Mouse (Mus musculus) cerebellum, adult 18-20 months (tissue): ENCODE results near the gene Carf.
A peak's percentile ranks its signal among the peaks of the same experiment; 100 is the strongest.
"Not testable (repeated sequence)": the region's sequence is repeated elsewhere in the genome, so short reads cannot be mapped to it uniquely, and the experiment has no call there.

Source experiments
- DNase-seq, 2 experiments: peaks; one replicate each; pipeline ENCODE4 v3.0.0; 2021

Gene Carf

DNA sequence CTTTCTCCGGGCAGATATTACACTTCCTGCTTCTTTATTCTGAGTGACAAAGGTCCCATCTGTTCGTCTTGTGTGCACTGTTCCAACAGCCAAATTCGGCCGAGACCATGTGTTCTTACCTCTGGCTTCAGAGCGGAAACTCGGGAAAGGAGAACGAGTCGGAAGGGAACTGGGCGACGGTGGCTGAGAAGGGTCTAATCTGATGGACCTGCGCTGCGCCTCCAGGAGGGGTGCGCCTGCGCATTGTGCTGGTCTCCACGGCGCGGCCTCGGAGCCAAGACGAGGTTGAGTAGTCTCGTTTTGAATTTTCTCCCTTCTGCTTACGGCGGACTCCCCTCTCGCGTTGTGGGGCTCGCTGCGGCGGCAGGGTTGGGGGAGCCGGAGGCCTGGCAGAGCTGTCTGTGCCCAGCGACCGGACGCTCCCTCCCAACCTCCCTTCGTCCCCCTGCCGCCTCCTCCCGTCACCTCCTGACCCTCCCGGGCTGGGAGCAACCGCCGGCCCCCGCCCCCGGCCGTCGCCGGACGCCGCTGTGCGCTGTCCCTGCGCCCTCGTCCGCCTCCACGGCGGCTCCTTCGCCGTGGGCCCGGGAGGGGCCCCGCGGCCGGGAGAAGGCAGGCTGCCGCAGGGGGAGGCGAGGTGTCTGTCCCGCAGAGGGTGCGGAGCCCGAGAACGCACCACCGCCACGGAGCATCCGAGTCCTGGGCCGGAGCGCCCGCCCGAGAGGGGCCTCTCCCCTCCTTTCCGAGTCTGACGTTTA lies at the start of gene Carf, which contains the start of gene Wdr12:
Carf (plus strand) TSS at position 224 of the 758 bp plus-strand sequence.
Wdr12 (minus strand) TSS at position 622 of the 758 bp plus-strand sequence.
- peak; percentile 98 to 99 for DNase-seq

DNA sequence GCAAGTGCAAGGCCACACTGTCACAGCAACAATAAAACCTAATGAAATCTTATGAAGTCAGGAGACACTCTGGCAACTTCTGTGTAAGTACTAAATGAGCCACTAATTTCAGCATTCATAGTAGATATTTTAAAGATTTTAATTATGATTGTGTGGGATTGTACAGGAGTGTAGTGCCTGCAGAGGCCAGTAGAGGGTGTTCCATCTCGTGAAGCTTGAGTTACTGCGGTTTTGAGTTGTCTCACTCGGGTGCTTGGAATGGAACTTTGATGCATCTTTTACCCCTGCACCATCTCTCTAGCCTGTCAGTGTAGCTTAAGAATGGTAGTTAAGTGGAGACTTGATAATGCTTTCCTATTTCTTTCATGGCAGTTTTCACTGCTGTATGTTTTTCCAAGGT lies 43.4 kb upstream of the Carf start:
- DNase-seq = no peak

DNA sequence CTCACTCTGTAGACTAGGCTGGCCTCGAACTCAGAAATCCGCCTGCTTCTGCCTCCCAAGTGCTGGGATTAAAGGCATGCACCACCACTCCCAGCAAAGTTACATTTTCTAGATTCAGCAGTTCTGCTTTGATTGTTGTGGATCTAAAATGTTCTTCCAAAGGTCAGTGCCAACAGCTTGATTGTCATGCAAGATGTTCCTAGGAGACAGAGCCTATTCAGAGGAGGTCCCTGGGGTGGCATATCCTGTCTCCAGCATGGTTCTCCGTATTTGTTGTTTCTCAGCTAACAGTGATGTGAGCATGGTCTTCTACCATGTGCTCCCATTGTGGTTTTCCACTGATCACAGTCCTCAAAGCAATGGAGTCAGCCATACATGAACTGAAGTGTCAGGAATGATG lies 41.7 kb upstream of the Carf start:
- no peak for DNase-seq

DNA sequence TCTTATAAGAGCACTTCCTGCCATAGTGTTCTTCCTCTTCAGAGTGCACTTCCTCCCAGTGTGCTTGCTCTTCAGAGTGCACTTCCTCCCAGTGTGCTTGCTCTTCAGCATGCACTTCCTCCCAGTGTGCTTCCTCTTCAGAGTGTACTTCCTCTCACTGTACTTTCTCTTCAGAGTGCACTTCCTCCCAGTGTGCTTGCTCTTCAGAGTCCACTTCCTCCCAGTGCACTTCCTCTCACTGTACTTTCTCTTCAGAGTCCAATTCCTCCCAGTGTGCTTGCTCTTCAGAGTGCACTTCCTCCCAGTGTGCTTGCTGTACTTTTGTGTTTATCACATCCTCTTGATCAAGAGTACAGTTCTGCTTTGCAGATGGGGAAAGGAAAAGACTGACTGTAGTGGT lies 27.3 kb upstream of the Carf start:
- not testable (repeated sequence) for DNase-seq

DNA sequence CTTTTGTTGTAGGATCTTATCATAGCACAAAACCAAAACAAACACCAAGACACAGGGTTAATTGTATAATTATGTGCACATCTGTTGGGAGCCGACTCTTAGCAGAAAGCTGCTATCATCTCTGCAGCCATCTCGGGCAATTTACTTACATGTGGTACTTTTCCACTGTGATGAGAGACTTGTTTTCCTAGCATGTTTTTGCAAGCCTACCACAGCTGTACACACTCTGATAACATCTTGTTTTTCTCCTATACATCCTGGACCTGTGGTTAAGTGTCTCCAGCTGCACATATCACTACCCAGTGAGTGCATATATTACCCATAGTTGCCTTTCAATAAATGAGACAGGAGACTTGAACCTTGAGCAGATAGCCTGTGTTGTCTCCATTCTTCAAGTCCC lies 23.1 kb upstream of the Carf start:
- DNase-seq = no peak

DNA sequence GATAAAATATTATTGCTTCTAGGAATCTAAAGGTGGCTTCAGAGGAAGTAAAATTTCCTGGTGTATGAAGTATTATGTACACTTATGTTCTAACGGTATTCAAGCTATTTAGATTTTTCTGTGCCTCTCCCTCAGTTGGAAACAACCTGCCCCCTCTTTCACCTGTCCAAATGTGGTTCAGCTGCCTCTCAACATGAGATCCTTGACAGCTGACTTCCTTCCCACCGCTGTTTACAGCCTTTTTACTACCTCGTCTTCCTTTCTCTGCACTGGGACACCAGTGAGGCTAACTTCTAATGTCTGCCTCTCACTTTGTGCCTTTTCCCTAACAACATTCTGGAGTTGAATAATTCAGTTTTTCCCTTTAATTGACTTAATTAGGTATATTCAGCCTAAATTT lies 22.5 kb upstream of the Carf start:
- no peak for DNase-seq

DNA sequence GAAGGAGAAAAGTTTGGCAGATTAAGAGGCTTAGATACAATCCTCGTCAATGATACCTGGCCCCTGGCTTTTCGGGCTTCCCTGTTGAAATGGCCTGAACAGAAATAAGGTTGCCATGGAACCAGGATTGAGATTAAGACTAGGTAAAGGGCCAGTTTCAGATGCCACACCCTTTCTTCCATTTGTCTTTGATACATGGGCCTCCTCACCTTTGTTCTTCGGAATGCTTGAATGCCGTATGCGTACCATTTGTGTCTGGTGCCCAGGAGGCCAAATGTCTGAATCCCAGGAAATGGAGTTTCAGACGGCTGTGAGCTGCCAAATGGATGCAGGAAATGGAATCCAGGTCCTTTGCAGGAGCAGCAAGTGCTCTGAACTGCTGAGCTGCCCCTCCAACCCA lies 21.6 kb upstream of the Carf start:
- DNase-seq = no peak

DNA sequence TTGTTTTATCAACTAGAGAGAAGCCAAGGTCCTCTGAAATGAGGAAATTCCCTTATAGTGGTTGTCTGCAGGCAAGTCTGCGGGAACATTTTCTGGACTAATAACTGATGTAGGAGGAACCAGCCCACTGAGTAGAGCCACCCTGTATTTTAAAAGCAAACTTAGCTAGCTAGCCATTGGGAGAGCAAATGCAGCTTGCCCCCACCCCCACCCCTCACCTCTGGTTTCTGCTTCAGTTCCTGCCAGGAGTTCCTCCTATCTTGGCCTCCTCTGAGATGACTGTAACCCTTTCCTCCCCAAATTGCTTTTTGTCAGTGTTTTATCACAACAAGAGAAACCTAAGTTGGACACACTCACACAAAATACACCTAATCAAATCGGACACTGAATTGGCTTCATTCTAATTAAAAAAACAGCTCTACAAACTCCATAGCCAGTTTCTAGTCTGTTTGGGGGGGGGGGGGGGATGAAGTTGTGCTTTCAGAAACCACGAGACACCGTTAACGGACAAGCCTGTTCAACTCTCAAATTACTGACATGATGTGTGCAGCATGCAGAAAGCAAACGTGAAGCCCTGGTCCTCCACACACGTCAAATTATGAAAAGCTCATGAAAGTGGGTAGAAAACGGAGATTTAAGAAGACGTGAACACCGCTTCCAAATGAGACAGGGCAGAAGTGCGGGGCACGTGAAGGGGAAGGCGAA lies 1.3 kb upstream of the Carf start:
- DNase-seq = peak in 1 of 2 experiments; percentile 10

DNA sequence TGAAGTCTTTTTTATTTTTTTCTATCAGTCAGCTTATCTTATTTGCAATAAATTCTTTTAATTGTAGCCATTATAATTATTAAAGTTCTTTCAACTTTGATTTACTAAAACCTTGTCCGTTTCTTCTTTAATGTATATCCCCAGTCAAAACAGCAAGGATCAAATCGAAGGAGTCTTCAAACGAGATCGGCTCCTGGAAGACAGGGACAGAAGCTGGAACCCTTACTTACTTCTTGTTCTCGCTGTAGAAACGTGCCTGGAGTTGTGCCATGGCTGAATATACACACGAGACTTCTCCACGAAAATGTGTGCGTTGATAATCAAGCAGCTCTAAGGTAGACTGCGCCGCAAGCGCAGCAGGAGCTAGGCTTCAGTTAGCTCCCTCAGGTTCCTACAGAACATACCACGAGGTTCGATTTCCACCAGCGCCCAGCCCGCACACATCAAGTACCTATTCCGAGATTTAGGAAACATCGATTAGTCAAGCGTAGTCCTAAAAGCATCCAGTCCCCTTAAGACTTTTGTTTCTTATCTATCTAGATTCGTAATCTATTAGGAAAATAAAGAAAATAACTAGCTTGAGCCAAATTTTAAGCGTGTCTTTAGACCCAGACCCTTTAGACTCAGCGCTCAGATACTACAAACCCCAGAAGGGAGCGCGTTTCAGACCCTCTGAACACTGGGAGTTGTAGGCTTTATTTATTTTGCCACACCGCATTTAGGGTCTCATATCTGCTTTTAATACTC lies 597 bp upstream of the Carf start:
- peak; percentile 68 to 71 for DNase-seq

DNA sequence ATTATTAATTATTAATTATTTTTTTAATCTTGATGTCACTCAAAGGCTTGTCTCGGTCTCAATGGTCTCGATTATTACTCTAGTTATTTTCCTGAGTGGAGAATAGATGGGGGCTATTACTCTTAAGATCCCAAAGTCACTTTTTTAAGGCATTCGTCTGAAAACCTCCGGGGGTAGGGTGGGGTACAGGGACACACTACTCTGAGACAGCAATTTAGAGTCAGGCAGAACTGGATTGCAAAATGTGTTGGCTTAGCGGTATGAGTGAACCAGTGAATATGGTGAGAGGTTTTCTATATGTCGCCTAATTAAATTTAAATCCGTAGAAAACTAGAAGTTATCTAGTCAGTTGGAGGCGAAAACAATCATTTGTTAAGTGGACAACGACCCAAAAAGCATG lies 792 bp downstream of the Carf start:
- DNase-seq = peak; percentile 16 to 19

DNA sequence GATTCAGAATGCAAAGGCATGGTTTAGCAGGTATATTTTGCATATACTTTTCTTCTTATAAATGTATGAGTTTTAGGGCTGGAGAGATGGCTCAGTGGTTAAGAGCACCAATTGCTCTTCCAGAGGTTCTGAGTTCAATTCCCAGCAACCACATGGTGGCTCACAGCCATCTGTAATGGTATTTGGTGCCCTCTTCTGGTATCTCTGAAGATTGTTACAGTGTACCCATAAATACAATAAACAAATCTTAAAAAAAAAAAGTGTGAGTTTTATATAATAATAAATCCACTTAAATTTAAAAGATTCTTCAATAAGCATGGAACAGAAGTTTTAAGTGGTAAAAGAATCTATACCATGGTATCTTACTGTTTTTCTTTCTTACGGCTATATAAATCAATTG lies 6.5 kb downstream of the Carf start:
- no peak for DNase-seq

DNA sequence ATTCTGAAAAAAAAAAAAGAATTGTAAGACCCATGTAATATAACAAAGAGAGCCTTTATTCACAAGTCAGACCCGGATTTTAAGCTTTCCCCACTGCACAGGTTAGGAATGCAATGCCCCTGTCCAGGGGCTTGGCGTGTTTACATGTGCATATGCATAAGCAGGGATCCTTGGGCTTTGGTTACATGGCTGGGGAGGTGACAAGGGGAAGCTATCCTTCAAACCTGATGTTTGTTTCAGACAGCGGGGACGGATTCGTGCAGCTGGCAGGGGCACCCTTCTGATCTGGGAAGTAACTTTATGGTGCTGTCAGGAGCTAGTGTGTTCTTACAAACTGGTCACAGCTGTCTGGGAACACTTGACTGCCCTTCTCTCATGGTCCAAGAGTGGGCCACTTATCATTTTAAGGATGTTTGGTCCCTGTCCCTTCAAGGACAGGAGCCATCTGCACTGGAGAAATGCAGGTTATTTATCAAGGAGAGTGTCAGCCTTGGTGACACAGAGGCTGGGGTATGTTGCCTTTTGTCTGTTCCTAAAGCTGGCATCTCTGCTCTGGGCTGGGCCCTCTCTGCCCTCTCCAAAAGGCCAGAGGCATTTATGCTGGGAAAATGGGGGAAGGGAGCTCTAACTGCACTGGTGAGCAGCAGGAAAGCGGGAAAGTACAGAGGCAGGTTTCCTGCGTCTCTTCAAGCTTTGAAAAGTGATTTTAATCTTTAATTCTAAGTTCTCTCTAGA lies 19.8 kb downstream of the Carf start:
- no peak for DNase-seq

DNA sequence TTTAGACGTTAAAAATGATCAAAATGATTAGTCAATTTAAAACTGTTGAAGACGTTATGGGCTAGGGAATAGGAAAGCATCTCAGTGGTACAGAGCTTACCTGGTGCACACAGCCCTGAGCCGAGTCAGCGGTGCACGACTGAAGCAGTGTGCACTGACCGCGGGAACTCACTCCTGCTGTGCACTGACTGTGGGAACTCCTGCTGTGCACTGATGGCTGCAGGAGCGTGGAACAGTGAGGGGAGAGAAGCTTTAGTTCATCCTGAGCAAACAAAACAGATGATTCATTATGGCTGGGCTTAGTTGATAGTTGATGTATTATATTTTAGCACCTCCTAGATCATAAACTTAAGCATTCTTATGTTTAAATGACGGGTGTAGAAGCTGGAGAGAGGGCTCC lies 39.3 kb downstream of the Carf start:
- DNase-seq = no peak

DNA sequence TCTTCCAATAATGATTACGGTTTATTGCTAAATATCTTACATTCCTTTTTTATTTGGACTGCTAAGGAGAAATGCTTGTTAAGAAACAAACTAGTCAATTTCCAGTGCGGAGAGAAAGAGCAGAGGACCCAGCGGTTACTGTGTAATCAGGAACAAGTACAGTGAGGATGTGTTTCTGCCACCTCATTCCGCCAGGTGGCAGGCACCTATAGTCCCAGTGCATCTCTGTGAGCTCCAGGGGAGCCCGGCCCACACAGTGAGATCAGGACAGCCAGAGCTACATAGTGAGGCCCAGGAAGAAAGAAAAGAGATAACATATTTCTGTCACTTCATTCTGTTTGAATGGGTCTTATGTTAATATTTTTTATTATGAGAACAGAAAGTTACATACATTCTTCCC lies 54.7 kb downstream of the Carf start:
- DNase-seq = no peak

DNA sequence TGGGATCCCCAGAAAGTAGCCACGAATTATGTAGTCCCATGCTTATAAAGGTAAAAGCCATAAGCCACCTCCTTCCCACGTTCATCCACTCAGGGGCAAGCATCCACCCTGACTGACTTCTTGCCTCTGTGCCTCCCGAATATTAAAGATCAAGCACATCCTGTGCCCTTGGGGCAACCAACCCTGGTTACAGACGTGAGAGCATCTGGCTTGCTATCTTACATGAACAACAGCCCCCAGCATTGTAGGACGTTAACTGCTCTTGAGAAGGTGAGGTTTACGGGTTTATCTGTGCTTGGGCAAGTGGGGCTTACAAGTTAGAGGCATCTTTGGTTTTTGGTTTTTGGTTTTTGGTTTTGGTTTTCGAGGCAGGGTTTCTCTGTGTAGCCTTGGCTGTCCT lies 58.6 kb downstream of the Carf start:
- DNase-seq = no peak

DNA sequence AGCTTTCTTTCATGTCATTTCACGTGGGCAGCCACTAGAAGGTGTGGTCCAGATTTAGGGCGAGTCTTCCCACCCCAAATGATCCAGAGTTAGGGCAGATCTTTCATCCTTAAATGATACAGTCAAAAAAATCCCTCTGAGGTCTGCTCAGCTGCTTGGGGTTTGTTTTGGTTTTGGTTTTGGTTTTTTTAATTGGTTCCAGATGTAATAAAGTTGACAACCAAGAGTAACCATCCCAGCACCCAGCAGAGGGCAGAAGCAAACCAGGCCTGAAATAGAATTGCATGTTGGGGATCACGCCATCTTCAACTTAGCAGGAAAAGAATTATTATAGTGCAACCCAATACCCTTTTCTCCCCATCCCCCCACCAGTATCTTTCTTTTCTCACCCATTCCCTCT lies 60.4 kb downstream of the Carf start:
- peak in 1 of 2 experiments; percentile 6 for DNase-seq

DNA sequence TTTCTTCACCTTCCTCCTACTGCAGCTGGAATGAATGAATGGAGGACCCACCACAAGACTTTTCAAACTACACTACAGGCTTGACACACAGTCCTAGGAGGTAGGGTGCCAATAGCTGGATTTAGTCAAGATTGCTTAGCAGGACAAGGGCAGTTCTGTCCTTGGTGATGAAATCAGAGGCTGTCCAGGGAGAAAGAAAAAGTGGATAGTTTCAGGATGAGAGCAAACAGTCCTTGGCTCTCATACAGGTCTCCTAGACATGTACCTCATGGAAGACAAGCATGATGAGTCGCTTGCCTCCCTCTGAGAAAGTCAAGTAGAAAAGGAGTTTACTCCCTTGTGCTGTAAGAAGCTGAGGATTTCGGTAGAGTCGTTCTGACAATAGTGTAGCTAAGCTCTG lies 65.6 kb downstream of the Carf start:
- no peak for DNase-seq

DNA sequence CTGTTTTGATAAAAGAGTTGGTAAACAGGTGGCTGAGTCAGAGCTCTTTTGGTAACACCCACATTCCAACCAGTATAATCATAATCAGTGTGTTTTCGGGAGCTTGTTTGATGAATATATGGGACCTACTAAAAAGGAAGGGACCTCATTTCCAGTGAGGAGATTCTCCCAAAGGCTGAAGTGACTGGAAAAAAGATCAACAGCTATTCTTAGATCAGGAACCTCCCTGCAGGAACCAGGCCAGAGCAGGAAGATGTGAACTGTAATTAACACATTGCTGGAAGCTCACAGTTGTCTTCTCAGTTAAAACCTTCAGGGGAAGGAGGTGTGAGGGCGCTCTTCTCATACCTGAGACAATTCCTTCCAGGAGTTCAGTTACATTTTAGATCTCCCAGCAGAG lies 71.6 kb downstream of the Carf start:
- DNase-seq = no peak

DNA sequence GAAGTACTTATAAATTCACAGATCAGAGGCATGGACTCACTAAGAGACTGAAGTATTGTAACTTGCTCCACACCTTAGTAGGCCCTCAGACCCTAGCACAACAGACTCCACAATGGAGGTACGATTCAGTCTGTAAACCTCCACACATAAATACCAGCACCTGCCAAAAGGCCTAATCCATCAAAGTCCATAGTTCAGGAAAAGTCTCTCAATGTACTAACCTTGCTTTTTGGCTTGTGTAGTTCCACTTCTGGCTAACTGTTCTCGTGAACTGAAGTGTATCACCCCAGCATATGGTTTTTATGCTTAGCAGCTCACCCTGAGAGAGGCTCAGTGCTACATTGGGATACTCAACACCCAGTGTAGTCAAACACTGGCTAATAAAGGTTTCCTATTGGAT lies 72.2 kb downstream of the Carf start:
- DNase-seq = no peak

DNA sequence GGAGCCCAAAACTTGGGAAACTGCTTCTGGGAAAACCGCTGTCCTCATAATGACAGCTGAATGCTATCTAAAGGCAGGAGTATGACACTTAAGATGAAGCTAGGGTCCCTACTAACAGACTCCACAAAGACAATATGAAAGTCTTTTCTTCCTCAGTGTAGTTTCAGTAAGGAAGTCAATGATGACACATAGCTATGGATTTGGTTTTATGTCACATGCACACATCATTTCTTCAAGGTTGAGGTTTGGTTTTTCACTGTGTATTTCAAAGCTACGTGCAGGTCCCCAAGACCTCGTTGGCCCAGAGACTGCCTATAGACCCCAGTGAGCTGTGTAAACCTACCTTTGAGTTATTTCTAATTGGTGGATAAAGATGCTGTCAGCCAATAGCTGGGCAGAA lies 75.1 kb downstream of the Carf start:
- DNase-seq = no peak

DNA sequence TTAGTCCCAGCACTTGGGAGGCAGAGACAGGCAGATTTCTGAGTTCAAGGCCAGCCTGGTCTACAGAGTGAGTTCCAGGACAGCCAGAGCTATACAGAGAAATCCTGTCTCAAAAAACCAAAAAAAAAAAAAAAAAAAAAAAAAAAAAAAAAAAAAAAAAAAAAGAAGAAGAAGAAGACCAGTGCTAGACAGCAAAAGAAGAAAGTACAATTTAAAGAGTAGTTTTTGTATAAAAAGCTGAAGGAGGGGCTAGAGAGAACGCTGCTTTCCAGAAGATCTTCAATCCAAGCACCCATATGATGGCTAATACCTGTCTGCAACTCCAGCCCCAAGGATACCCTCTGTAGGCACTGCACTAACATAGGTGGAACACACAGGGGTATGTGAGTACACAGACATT lies 79.8 kb downstream of the Carf start:
- DNase-seq = not testable (repeated sequence)

DNA sequence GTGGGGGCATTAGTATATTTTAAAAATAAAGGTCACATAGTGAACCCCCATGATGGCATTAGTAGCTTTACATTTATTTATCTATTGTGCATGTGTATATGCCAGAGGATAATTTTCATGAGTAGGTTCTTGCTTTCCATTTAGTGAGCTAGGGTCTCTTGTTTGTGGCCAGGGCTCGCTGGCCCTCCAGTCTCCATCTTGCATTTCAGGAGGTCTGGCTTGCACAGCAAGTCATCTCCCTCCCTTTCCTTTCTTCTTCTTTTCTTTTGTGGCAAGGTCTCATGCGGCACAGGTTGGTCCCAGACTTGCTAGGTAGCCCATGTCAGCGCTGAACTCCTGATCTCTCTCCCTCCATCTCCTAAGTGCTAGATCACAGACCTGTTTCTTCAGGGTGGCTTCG lies 81.3 kb downstream of the Carf start:
- DNase-seq = peak in 1 of 2 experiments; percentile 22
